Mouse (Mus musculus): ENCODE results near the gene Plod3.

- TF ChIP-seq CTCF (conservative IDR thresholded peaks at IDR 0.05; ENCODE audit: low read length) = no peak
- TF ChIP-seq NANOG (IDR thresholded peaks at IDR 0.05; ENCODE audit: borderline replicate concordance, low read length) = no peak
- no peak for TF ChIP-seq POU5F1 (IDR thresholded peaks at IDR 0.05; ENCODE audit: borderline replicate concordance, low read length)
Observed at GRCm38 (mm10) chr5:136961334-136961982, 25.4 kb upstream of the Plod3 start.

Data from E14TG2a.4 (cell line).